Mouse (Mus musculus): ENCODE results near the gene Dhrs3.

Gene Dhrs3

GRCm38 (mm10) chr4:144898036-144898649 lies 5.5 kb downstream of the Dhrs3 start:
- DNase-seq (ENCODE audit: low spot score): no peak

GRCm38 (mm10) chr4:144898737-144899136 lies 6.1 kb downstream of the Dhrs3 start:
- no peak for DNase-seq (ENCODE audit: low spot score)

- no peak for DNase-seq (ENCODE audit: low spot score)
Measured at GRCm38 (mm10) chr4:144901561-144902111, 9.0 kb downstream of the Dhrs3 start.

GRCm38 (mm10) chr4:144903088-144903487 lies 10.5 kb downstream of the Dhrs3 start:
- no peak for DNase-seq (ENCODE audit: low spot score)

GRCm38 (mm10) chr4:144903932-144904331 lies 11.3 kb downstream of the Dhrs3 start:
- peak; percentile 44 for DNase-seq (ENCODE audit: low spot score)

GRCm38 (mm10) chr4:144905128-144905527 lies 12.5 kb downstream of the Dhrs3 start:
- no peak for DNase-seq (ENCODE audit: low spot score)

- peak; percentile 50 for DNase-seq (ENCODE audit: low spot score)
Measured at GRCm38 (mm10) chr4:144906001-144906889, 13.6 kb downstream of the Dhrs3 start.

GRCm38 (mm10) chr4:144906978-144907703 lies 14.5 kb downstream of the Dhrs3 start:
- DNase-seq (ENCODE audit: low spot score): no peak

- DNase-seq (ENCODE audit: low spot score): no peak
Measured at GRCm38 (mm10) chr4:144908825-144909224, 16.2 kb downstream of the Dhrs3 start.

- DNase-seq (ENCODE audit: low spot score): no peak
Measured at GRCm38 (mm10) chr4:144910281-144910680, 17.7 kb downstream of the Dhrs3 start.

- no peak for DNase-seq (ENCODE audit: low spot score)
Measured at GRCm38 (mm10) chr4:144913298-144914152, 20.9 kb downstream of the Dhrs3 start.

GRCm38 (mm10) chr4:144916520-144916919 lies 23.9 kb downstream of the Dhrs3 start:
- no peak for DNase-seq (ENCODE audit: low spot score)

- DNase-seq (ENCODE audit: low spot score): no peak
Measured at GRCm38 (mm10) chr4:144917101-144917500, 24.5 kb downstream of the Dhrs3 start.

- no peak for DNase-seq (ENCODE audit: low spot score)
Measured at GRCm38 (mm10) chr4:144918501-144918900, 25.9 kb downstream of the Dhrs3 start.

GRCm38 (mm10) chr4:144928693-144929436 lies 36.2 kb downstream of the Dhrs3 start:
- no peak for DNase-seq (ENCODE audit: low spot score)

- DNase-seq (ENCODE audit: low spot score): peak; percentile 61
Measured at GRCm38 (mm10) chr4:144929811-144930221, 37.2 kb downstream of the Dhrs3 start.

- DNase-seq (ENCODE audit: low spot score): peak; percentile 21
Measured at GRCm38 (mm10) chr4:144930366-144930765, 37.7 kb downstream of the Dhrs3 start.

- no peak for DNase-seq (ENCODE audit: low spot score)
Measured at GRCm38 (mm10) chr4:144931167-144931566, 38.5 kb downstream of the Dhrs3 start.

- no peak for DNase-seq (ENCODE audit: low spot score)
Measured at GRCm38 (mm10) chr4:144934501-144934900, 41.9 kb downstream of the Dhrs3 start.

GRCm38 (mm10) chr4:144936563-144937154 lies 44.0 kb downstream of the Dhrs3 start:
- DNase-seq (ENCODE audit: low spot score): no peak

Measured in layer of hippocampus, adult 11-12 months (tissue).